Mouse (Mus musculus) left cerebral cortex, adult 18-20 months (tissue): ENCODE data around the gene Cyp4a10. TPM values are rescaled to one million over a fixed set of nuclear protein-coding genes. Genes with fewer than 3 reads are reported as not detected.
"Not testable (repeated sequence)": the region's sequence is repeated elsewhere in the genome, so short reads cannot be mapped to it uniquely, and the experiment has no call there.

Experiments
- DNase-seq, 2 experiments: peaks; one replicate each; pipeline ENCODE4 v3.0.0; 2021 to 2022; ENCODE audit warnings: low spot score in 2 of 2, mixed read lengths in 1 of 2
- long read RNA-seq, 2 experiments: library from polyadenylated mRNA; stranded (forward); transcript quantifications; one replicate each; pipeline ENCODE4 v2.0.0; 2021
- total RNA-seq, 2 experiments: library from RNA; stranded (reverse); gene quantifications; 2 replicates each; pipeline ENCODE4 v1.2.3; 2021

Cyp4a10 gene
- not detected for total RNA-seq
- long read RNA-seq, experiment 1, result 0 reads
- long read RNA-seq, experiment 2, result 0 reads

- not testable (repeated sequence) for DNase-seq
Observed at GRCm38 (mm10) chr4:115518000-115518399, at the start of gene Cyp4a10. Cyp4a10 (plus strand) TSS chr4:115518264.

GRCm38 (mm10) chr4:115473585-115473984 is 44.5 kb upstream of the Cyp4a10 start:
- not testable (repeated sequence) for DNase-seq

- peak; percentile 6 to 8 for DNase-seq
Observed at GRCm38 (mm10) chr4:115476051-115476450, 42.0 kb upstream of the Cyp4a10 start.

GRCm38 (mm10) chr4:115481006-115481652 is 36.9 kb upstream of the Cyp4a10 start:
- no peak for DNase-seq

GRCm38 (mm10) chr4:115496001-115496400 is 22.1 kb upstream of the Cyp4a10 start, which contains the start of gene Cyp4a14:
Cyp4a14 (minus strand) TSS chr4:115496142.
- DNase-seq, result no peak

- no peak for DNase-seq
Observed at GRCm38 (mm10) chr4:115497466-115497865, 20.6 kb upstream of the Cyp4a10 start.

GRCm38 (mm10) chr4:115513964-115514363 is 4.1 kb upstream of the Cyp4a10 start:
- not testable (repeated sequence) for DNase-seq

- no peak for DNase-seq
Observed at GRCm38 (mm10) chr4:115519444-115519843, 1.4 kb downstream of the Cyp4a10 start.

- DNase-seq, result no peak
Observed at GRCm38 (mm10) chr4:115521766-115522165, 3.7 kb downstream of the Cyp4a10 start.

- no peak for DNase-seq
Observed at GRCm38 (mm10) chr4:115545101-115545500, 27.0 kb downstream of the Cyp4a10 start.

- no peak for DNase-seq
Observed at GRCm38 (mm10) chr4:115546141-115546828, 28.2 kb downstream of the Cyp4a10 start.

- no peak for DNase-seq
Observed at GRCm38 (mm10) chr4:115552726-115553125, 34.7 kb downstream of the Cyp4a10 start.

GRCm38 (mm10) chr4:115555513-115555912 is 37.4 kb downstream of the Cyp4a10 start:
- DNase-seq, result no peak

GRCm38 (mm10) chr4:115557861-115558561 is 39.9 kb downstream of the Cyp4a10 start:
- no peak for DNase-seq

GRCm38 (mm10) chr4:115561236-115561635 is 43.2 kb downstream of the Cyp4a10 start:
- not testable (repeated sequence) for DNase-seq

GRCm38 (mm10) chr4:115563401-115563800 is 45.3 kb downstream of the Cyp4a10 start, which contains the start of gene Cyp4a31:
Cyp4a31 (plus strand) TSS chr4:115563649.
- no peak for DNase-seq

- not testable (repeated sequence) for DNase-seq
Observed at GRCm38 (mm10) chr4:115564469-115565225, 46.6 kb downstream of the Cyp4a10 start.

- no peak for DNase-seq
Observed at GRCm38 (mm10) chr4:115575255-115575654, 57.2 kb downstream of the Cyp4a10 start.

- no peak for DNase-seq
Observed at GRCm38 (mm10) chr4:115575776-115576175, 57.7 kb downstream of the Cyp4a10 start.

GRCm38 (mm10) chr4:115583036-115583435 is 65.0 kb downstream of the Cyp4a10 start:
- no peak for DNase-seq
